Mouse (Mus musculus): ENCODE results near the gene Ccdc180.

The Ccdc180 gene

GRCm38 (mm10) chr4:45911256-45911655, 21.2 kb downstream of the Ccdc180 start:
- no peak for DNase-seq (ENCODE audit: low spot score)

GRCm38 (mm10) chr4:45911876-45912275, 21.8 kb downstream of the Ccdc180 start:
- no peak for DNase-seq (ENCODE audit: low spot score)

GRCm38 (mm10) chr4:45917091-45917490, 27.0 kb downstream of the Ccdc180 start:
- no peak for DNase-seq (ENCODE audit: low spot score)

GRCm38 (mm10) chr4:45921663-45922435, 31.7 kb downstream of the Ccdc180 start:
- no peak for DNase-seq (ENCODE audit: low spot score)

GRCm38 (mm10) chr4:45924011-45924410, 33.9 kb downstream of the Ccdc180 start:
- no peak for DNase-seq (ENCODE audit: low spot score)

- DNase-seq (ENCODE audit: low spot score), result no peak
Measured at GRCm38 (mm10) chr4:45928561-45928960, 38.5 kb downstream of the Ccdc180 start.

- peak; percentile 43 for DNase-seq (ENCODE audit: low spot score)
Measured at GRCm38 (mm10) chr4:45941628-45942044, 51.5 kb downstream of the Ccdc180 start.

- DNase-seq (ENCODE audit: low spot score), result no peak
Measured at GRCm38 (mm10) chr4:45947729-45948128, 57.6 kb downstream of the Ccdc180 start.

GRCm38 (mm10) chr4:45949109-45949848, 59.2 kb downstream of the Ccdc180 start:
- peak; percentile 61 for DNase-seq (ENCODE audit: low spot score)

- DNase-seq (ENCODE audit: low spot score), result no peak
Measured at GRCm38 (mm10) chr4:45951830-45952229, 61.7 kb downstream of the Ccdc180 start.

- DNase-seq (ENCODE audit: low spot score), result no peak
Measured at GRCm38 (mm10) chr4:45953025-45953919, 63.2 kb downstream of the Ccdc180 start.

GRCm38 (mm10) chr4:45955235-45955634, 65.1 kb downstream of the Ccdc180 start:
- DNase-seq (ENCODE audit: low spot score), result no peak

GRCm38 (mm10) chr4:45956131-45956530, 66.0 kb downstream of the Ccdc180 start:
- no peak for DNase-seq (ENCODE audit: low spot score)

GRCm38 (mm10) chr4:45956706-45957105, 66.6 kb downstream of the Ccdc180 start:
- no peak for DNase-seq (ENCODE audit: low spot score)

- DNase-seq (ENCODE audit: low spot score), result peak; percentile 70
Measured at GRCm38 (mm10) chr4:45964771-45965439, 74.8 kb downstream of the Ccdc180 start, which contains the start of gene Tdrd7. TSS of gene Tdrd7 (plus strand) at chr4:45965334.

- DNase-seq (ENCODE audit: low spot score), result peak; percentile 71
Measured at GRCm38 (mm10) chr4:45965737-45966447, 75.8 kb downstream of the Ccdc180 start.

- no peak for DNase-seq (ENCODE audit: low spot score)
Measured at GRCm38 (mm10) chr4:45966716-45967115, 76.6 kb downstream of the Ccdc180 start.

- DNase-seq (ENCODE audit: low spot score), result no peak
Measured at GRCm38 (mm10) chr4:45967479-45968341, 77.6 kb downstream of the Ccdc180 start.

GRCm38 (mm10) chr4:45969051-45969450, 78.9 kb downstream of the Ccdc180 start:
- DNase-seq (ENCODE audit: low spot score), result no peak

- no peak for DNase-seq (ENCODE audit: low spot score)
Measured at GRCm38 (mm10) chr4:45970048-45970560, 80.0 kb downstream of the Ccdc180 start.

All from lung, postnatal 25 days (tissue).